ENCODE assay signal across 8 mouse cellular contexts in genomic region chr11:70763936-70764808, GRCm38 (mm10). TPM values are rescaled to one million over a fixed set of nuclear protein-coding genes. Genes with fewer than 3 reads are reported as not detected.
DNase-seq lines count a peak whose midpoint lies in the region; ATAC-seq and TF ChIP-seq lines count a peak whose summit lies in the region.

TSS of gene Zfp3 (plus strand) at chr11:70764209.

- H3K27me3 ChIP-seq in forebrain, embryonic 10.5 days (ENCODE audit: poor library complexity, severe bottlenecking) = peaks cover 6% of the 10 kb centered on the region; the same call in 1 of the 2 replicates
- no peaks in the 10 kb centered on the region for H3K27me3 ChIP-seq in heart, embryonic 15.5 days
- H3K27me3 ChIP-seq in liver, embryonic 14.5 days (ENCODE audit: control insufficient read depth, insufficient read depth, low read length) = no peaks in the 10 kb centered on the region
- H3K27me3 ChIP-seq in neural tube, embryonic 11.5 days (ENCODE audit: control insufficient read depth, insufficient read depth, low read length) = no peaks in the 10 kb centered on the region
- no peaks in the 10 kb centered on the region for H3K27me3 ChIP-seq in stomach, embryonic 16.5 days (ENCODE audit: control insufficient read depth, insufficient read depth, low read length)

- peaks cover 11% of the 10 kb centered on the region for H3K36me3 ChIP-seq in forebrain, embryonic 10.5 days (replicated peaks)
- peaks cover 11% of the 10 kb centered on the region; the same call in 1 of the 2 replicates for H3K36me3 ChIP-seq in heart, embryonic 15.5 days
- H3K36me3 ChIP-seq in liver, embryonic 14.5 days (replicated peaks; ENCODE audit: control insufficient read depth, insufficient read depth, low read depth) = no peaks in the 10 kb centered on the region
- H3K36me3 ChIP-seq in neural tube, embryonic 11.5 days (ENCODE audit: control insufficient read depth, insufficient read depth, low read length) = no peaks in the 10 kb centered on the region; the same call in 1 of the 2 replicates
- no peaks in the 10 kb centered on the region for H3K36me3 ChIP-seq in stomach, embryonic 16.5 days (ENCODE audit: control insufficient read depth, insufficient read depth, low read length)

- no peak for TF ChIP-seq EP300 in liver, embryonic 14.5 days (IDR thresholded peaks at IDR 0.05; ENCODE audit: low read depth)

- no peaks in the 10 kb centered on the region for H3K9me3 ChIP-seq in forebrain, embryonic 10.5 days
- no peaks in the 10 kb centered on the region for H3K9me3 ChIP-seq in heart, embryonic 15.5 days (replicated peaks)
- H3K9me3 ChIP-seq in liver, embryonic 14.5 days (ENCODE audit: control insufficient read depth, low read length) = no peaks in the 10 kb centered on the region
- no peaks in the 10 kb centered on the region for H3K9me3 ChIP-seq in neural tube, embryonic 11.5 days (ENCODE audit: control insufficient read depth, low read length)
- H3K9me3 ChIP-seq in stomach, embryonic 16.5 days (replicated peaks; ENCODE audit: control insufficient read depth, low read length) = no peaks in the 10 kb centered on the region

- H3K4me2 ChIP-seq in heart, embryonic 15.5 days = peak within 1 kb of the TSS; percentile 78
- peak within 1 kb of the TSS; percentile 85 for H3K4me2 ChIP-seq in liver, embryonic 14.5 days (ENCODE audit: low read depth)
- peak within 1 kb of the TSS; percentile 77 for H3K4me2 ChIP-seq in neural tube, embryonic 11.5 days (ENCODE audit: low read depth)
- H3K4me2 ChIP-seq in stomach, embryonic 16.5 days (ENCODE audit: low read depth, low read length) = peak within 1 kb of the TSS; percentile 77

- DNase-seq in c-Kit-positive CD71-negative TER-119-negative erythroid progenitor cells, embryonic 14.5 days (ENCODE audit: low read depth) = peak; percentile 38
- peak; percentile 74 for DNase-seq in forebrain, embryonic 10.5 days (ENCODE audit: extremely low spot score, low spot score)
- peak; percentile 80 to 93 for DNase-seq in kidney, postnatal 25 days
- DNase-seq in liver, embryonic 14.5 days (ENCODE audit: low read depth in 3 of 3, low spot score in 3 of 3) = peak; percentile 38 to 48 (median 40)
- DNase-seq in neural tube, embryonic 11.5 days (ENCODE audit: low spot score) = peak; percentile 82

- peak within 1 kb of the TSS; percentile 91 for H3K4me3 ChIP-seq in forebrain, embryonic 10.5 days
- peak within 1 kb of the TSS; percentile 83 for H3K4me3 ChIP-seq in heart, embryonic 15.5 days
- peak within 1 kb of the TSS; percentile 71 to 72 for H3K4me3 ChIP-seq in liver, embryonic 14.5 days (ENCODE audit: insufficient read depth in 1 of 2, low read depth in 2 of 2, low read length in 2 of 2)
- H3K4me3 ChIP-seq in neural tube, embryonic 11.5 days (ENCODE audit: low read depth, low read length) = peak within 1 kb of the TSS; percentile 58
- H3K4me3 ChIP-seq in stomach, embryonic 16.5 days (replicated peaks; ENCODE audit: low read length) = peak within 1 kb of the TSS; percentile 78

- under 1% methylated on average over 78 of the region's 78 CpGs for WGBS in forebrain, embryonic 10.5 days
- under 1% methylated on average over 78 of the region's 78 CpGs for WGBS in heart, embryonic 15.5 days
- WGBS in liver, embryonic 14.5 days (ENCODE audit: insufficient replicate concordance) = 1% methylated on average over 77 of the region's 78 CpGs
- WGBS in neural tube, embryonic 11.5 days = under 1% methylated on average over 78 of the region's 78 CpGs
- under 1% methylated on average over 78 of the region's 78 CpGs for WGBS in stomach, embryonic 16.5 days

- H3K27ac ChIP-seq in forebrain, embryonic 10.5 days = peak within 1 kb of the TSS; percentile 92
- peak within 1 kb of the TSS; percentile 96 for H3K27ac ChIP-seq in heart, embryonic 15.5 days
- H3K27ac ChIP-seq in liver, embryonic 14.5 days = 0 out of 2 replicates have a peak within 1 kb of the TSS, but pooled peaks have one; percentile 4
- H3K27ac ChIP-seq in neural tube, embryonic 11.5 days (ENCODE audit: low read depth, low read length) = peak within 1 kb of the TSS; percentile 69
- H3K27ac ChIP-seq in stomach, embryonic 16.5 days (ENCODE audit: low read length) = peak within 1 kb of the TSS; percentile 82

- H3K9ac ChIP-seq in heart, embryonic 15.5 days = peak within 1 kb of the TSS; percentile 89
- peak within 1 kb of the TSS; percentile 81 for H3K9ac ChIP-seq in liver, embryonic 14.5 days (replicated peaks)
- H3K9ac ChIP-seq in neural tube, embryonic 11.5 days (ENCODE audit: low read length) = peak within 1 kb of the TSS; percentile 66
- H3K9ac ChIP-seq in stomach, embryonic 16.5 days (ENCODE audit: low read length) = peak within 1 kb of the TSS; percentile 89

- ATAC-seq in CD4-positive, CD25-positive, alpha-beta regulatory T cell, adult 4 months = peak; percentile 79
- ATAC-seq in heart, embryonic 15.5 days (replicated peaks; ENCODE audit: insufficient number of reproducible peaks, insufficient read depth, low FRiP score, low read depth) = peak; percentile 85
- peak; percentile 83 for ATAC-seq in liver, embryonic 14.5 days (ENCODE audit: insufficient read depth)
- peak; percentile 72 for ATAC-seq in neural tube, embryonic 11.5 days (ENCODE audit: insufficient read depth, low FRiP score, low TSS enrichment)
- ATAC-seq in stomach, embryonic 16.5 days (ENCODE audit: insufficient read depth, low FRiP score) = peak; percentile 87

- TF ChIP-seq CTCF in liver, embryonic 14.5 days (IDR thresholded peaks at IDR 0.05; ENCODE audit: low read depth) = no peak

- H3K4me1 ChIP-seq in forebrain, embryonic 10.5 days = peaks cover 22% of the 10 kb centered on the region
- H3K4me1 ChIP-seq in heart, embryonic 15.5 days (replicated peaks) = peaks cover 18% of the 10 kb centered on the region
- H3K4me1 ChIP-seq in liver, embryonic 14.5 days (replicated peaks; ENCODE audit: control insufficient read depth in 2 of 2, insufficient read depth in 2 of 2, low read length in 1 of 2) = peaks cover 0 to 10% of the 10 kb centered on the region in 2 experiments
- 0 out of 2 replicates have a peak, but pooled peaks cover 4% of the 10 kb centered on the region for H3K4me1 ChIP-seq in neural tube, embryonic 11.5 days (ENCODE audit: control insufficient read depth, insufficient read depth, low read length)
- H3K4me1 ChIP-seq in stomach, embryonic 16.5 days (ENCODE audit: control insufficient read depth, insufficient read depth, low read length) = 0 out of 2 replicates have a peak, but pooled peaks cover 5% of the 10 kb centered on the region

RNA-seq across cellular contexts. Expression of gene Zfp3, which starts in this region (rescaled TPM):
- 1 to 10 TPM; 4.0 to 5.3 TPM for polyA plus RNA-seq in CD4-positive, CD25-positive, alpha-beta regulatory T cell, adult 4 months (2017; shearing (Covaris generic))
- 7.4 and 7.5 TPM in 2 replicates for polyA plus RNA-seq in forebrain, embryonic 10.5 days (2016; fragmentation: Nextera tagmentation; extraction: Ambion mirVana)
- polyA plus RNA-seq in heart, embryonic 15.5 days (2015; fragmentation: Nextera tagmentation; extraction: Ambion mirVana) = 8.4 and 9.3 TPM in 2 replicates
- polyA plus RNA-seq in liver, embryonic 14.5 days (2012; rRNA removed) = 0.38 and 0.64 TPM in 2 replicates
- 0.85 and 1.1 TPM in 2 replicates for polyA plus RNA-seq in liver, embryonic 14.5 days (2014; fragmentation: Nextera tagmentation; extraction: Ambion mirVana)
- 9.9 and 10.6 TPM in 2 replicates for polyA plus RNA-seq in neural tube, embryonic 11.5 days (2014; fragmentation: Nextera tagmentation; extraction: Ambion mirVana)
- polyA plus RNA-seq in stomach, embryonic 16.5 days (2015; fragmentation: Nextera tagmentation; extraction: Ambion mirVana) = 5.0 and 5.9 TPM in 2 replicates

Comparison
In these comparisons a context has a peak if more than half of its experiments do, and no peak if none do; other contexts are left out.
1. Peak in every context shown above with its lines: DNase-seq, ATAC-seq, H3K4me3 ChIP-seq and H3K27ac ChIP-seq.
2. H3K27ac ChIP-seq: peak in every context shown above with its lines; median percentile 96 in heart, embryonic 15.5 days; 92 in forebrain, embryonic 10.5 days; 82 in stomach, embryonic 16.5 days; 69 in neural tube, embryonic 11.5 days; 4 in liver, embryonic 14.5 days.